Mouse (Mus musculus): ENCODE measurements around the gene Pbx1. TPM values are rescaled to one million over a fixed set of nuclear protein-coding genes. Genes with fewer than 3 reads are reported as not detected.

Pbx1 gene
- polyA plus RNA-seq, 2 experiments = 26.5 to 48.2 TPM

- Histone ChIP-seq H3K36me3 (ENCODE audit: control insufficient read depth, insufficient read depth, low read length) (no peaks in the 10 kb centered on the region), H3K27ac (replicated peaks; ENCODE audit: low read depth, low read length) (no peak overlapping the region), H3K9ac (ENCODE audit: low read depth, low read length, severe bottlenecking) (no peak overlapping the region), H3K9me3 (ENCODE audit: control insufficient read depth, low read length) (no peaks in the 10 kb centered on the region), H3K4me1 (ENCODE audit: control insufficient read depth, insufficient read depth, low read length) (peaks cover 20% of the 10 kb centered on the region), H3K4me3 (replicated peaks; ENCODE audit: low read length) (no peak overlapping the region), H3K4me2 (replicated peaks; ENCODE audit: low read depth, low read length, severe bottlenecking) (0 out of 2 replicates have a peak overlapping the region, but pooled peaks have one; percentile 3), H3K27me3 (ENCODE audit: control insufficient read depth, insufficient read depth, low read length) (no peaks in the 10 kb centered on the region)
- no peak for DNase-seq (ENCODE audit: low spot score)
- 65% methylated on average over 17 of the region's 17 CpGs for whole genome bisulfite sequencing
- no peak for ATAC-seq (ENCODE audit: low FRiP score, low read depth)
- TF ChIP-seq POLR2A (IDR thresholded peaks at IDR 0.05; ENCODE audit: borderline replicate concordance, extremely low read depth, insufficient read depth, insufficient read length) = no peak
Measured at GRCm38 (mm10) chr1:168475579-168476208, 43.6 kb upstream of the Pbx1 start.

GRCm38 (mm10) chr1:168473255-168474069 is 41.4 kb upstream of the Pbx1 start:
- Histone ChIP-seq H3K27me3 (ENCODE audit: control insufficient read depth, insufficient read depth, low read length) (no peaks in the 10 kb centered on the region), H3K4me2 (replicated peaks; ENCODE audit: low read depth, low read length, severe bottlenecking) (no peak overlapping the region; the same call in 1 of the 2 replicates), H3K36me3 (ENCODE audit: control insufficient read depth, insufficient read depth, low read length) (no peaks in the 10 kb centered on the region), H3K9ac (ENCODE audit: low read depth, low read length, severe bottlenecking) (no peak overlapping the region), H3K9me3 (ENCODE audit: control insufficient read depth, low read length) (no peaks in the 10 kb centered on the region), H3K27ac (replicated peaks; ENCODE audit: low read depth, low read length) (no peak overlapping the region), H3K4me1 (ENCODE audit: control insufficient read depth, insufficient read depth, low read length) (peaks cover 20% of the 10 kb centered on the region), H3K4me3 (replicated peaks; ENCODE audit: low read length) (no peak overlapping the region)
- ATAC-seq (ENCODE audit: low FRiP score, low read depth) (peak; percentile 20; the same call in 1 of the 2 replicates), DNase-seq (ENCODE audit: low spot score) (peak; percentile 55)
- TF ChIP-seq POLR2A (IDR thresholded peaks at IDR 0.05; ENCODE audit: borderline replicate concordance, extremely low read depth, insufficient read depth, insufficient read length) = no peak
- WGBS = 64% methylated on average over 12 of the region's 12 CpGs

GRCm38 (mm10) chr1:168472545-168473254 is 40.6 kb upstream of the Pbx1 start:
- Histone ChIP-seq H3K27me3 (ENCODE audit: control insufficient read depth, insufficient read depth, low read length) (no peaks in the 10 kb centered on the region), H3K27ac (replicated peaks; ENCODE audit: low read depth, low read length) (no peak overlapping the region), H3K4me2 (replicated peaks; ENCODE audit: low read depth, low read length, severe bottlenecking) (no peak overlapping the region), H3K9ac (ENCODE audit: low read depth, low read length, severe bottlenecking) (no peak overlapping the region), H3K4me3 (replicated peaks; ENCODE audit: low read length) (no peak overlapping the region), H3K4me1 (ENCODE audit: control insufficient read depth, insufficient read depth, low read length) (peaks cover 20% of the 10 kb centered on the region), H3K36me3 (ENCODE audit: control insufficient read depth, insufficient read depth, low read length) (no peaks in the 10 kb centered on the region), H3K9me3 (ENCODE audit: control insufficient read depth, low read length) (no peaks in the 10 kb centered on the region)
- TF ChIP-seq POLR2A (IDR thresholded peaks at IDR 0.05; ENCODE audit: borderline replicate concordance, extremely low read depth, insufficient read depth, insufficient read length) = no peak
- WGBS = 73% methylated on average over 6 of the region's 6 CpGs
- no peak for DNase-seq (ENCODE audit: low spot score)
- no peak for ATAC-seq (ENCODE audit: low FRiP score, low read depth)

GRCm38 (mm10) chr1:168459426-168459825 is 27.4 kb upstream of the Pbx1 start:
- no peak for ATAC-seq (ENCODE audit: low FRiP score, low read depth)
- Histone ChIP-seq H3K4me1 (ENCODE audit: control insufficient read depth, insufficient read depth, low read length) (no peaks in the 10 kb centered on the region), H3K36me3 (ENCODE audit: control insufficient read depth, insufficient read depth, low read length) (no peaks in the 10 kb centered on the region), H3K27me3 (ENCODE audit: control insufficient read depth, insufficient read depth, low read length) (no peaks in the 10 kb centered on the region), H3K9me3 (ENCODE audit: control insufficient read depth, low read length) (no peaks in the 10 kb centered on the region), H3K27ac (replicated peaks; ENCODE audit: low read depth, low read length) (no peak overlapping the region), H3K4me2 (replicated peaks; ENCODE audit: low read depth, low read length, severe bottlenecking) (no peak overlapping the region), H3K4me3 (replicated peaks; ENCODE audit: low read length) (no peak overlapping the region), H3K9ac (ENCODE audit: low read depth, low read length, severe bottlenecking) (no peak overlapping the region)
- no peak for DNase-seq (ENCODE audit: low spot score)
- WGBS = 100% methylated on average over 1 of the region's 1 CpGs
- TF ChIP-seq POLR2A (IDR thresholded peaks at IDR 0.05; ENCODE audit: borderline replicate concordance, extremely low read depth, insufficient read depth, insufficient read length) = no peak

- H3K27me3 ChIP-seq (ENCODE audit: control insufficient read depth, insufficient read depth, low read length) = no peaks in the 10 kb centered on the region
- WGBS = 37% methylated on average over 7 of the region's 7 CpGs
- H3K9ac ChIP-seq (ENCODE audit: low read depth, low read length, severe bottlenecking) = no peak overlapping the region
- H3K4me1 ChIP-seq (ENCODE audit: control insufficient read depth, insufficient read depth, low read length) = no peaks in the 10 kb centered on the region
- no peaks in the 10 kb centered on the region for H3K9me3 ChIP-seq (ENCODE audit: control insufficient read depth, low read length)
- DNase-seq (ENCODE audit: low spot score) (no peak), ATAC-seq (ENCODE audit: low FRiP score, low read depth) (no peak)
- TF ChIP-seq POLR2A (IDR thresholded peaks at IDR 0.05; ENCODE audit: borderline replicate concordance, extremely low read depth, insufficient read depth, insufficient read length) = no peak
- no peak overlapping the region for H3K4me2 ChIP-seq (replicated peaks; ENCODE audit: low read depth, low read length, severe bottlenecking)
- no peak overlapping the region for H3K27ac ChIP-seq (replicated peaks; ENCODE audit: low read depth, low read length)
- H3K36me3 ChIP-seq (ENCODE audit: control insufficient read depth, insufficient read depth, low read length) = no peaks in the 10 kb centered on the region
- no peak overlapping the region for H3K4me3 ChIP-seq (replicated peaks; ENCODE audit: low read length)
Measured at GRCm38 (mm10) chr1:168457191-168457747, 25.2 kb upstream of the Pbx1 start.
